Mouse (Mus musculus): Measurements from ENCODE around the gene Dach1.

DNA sequence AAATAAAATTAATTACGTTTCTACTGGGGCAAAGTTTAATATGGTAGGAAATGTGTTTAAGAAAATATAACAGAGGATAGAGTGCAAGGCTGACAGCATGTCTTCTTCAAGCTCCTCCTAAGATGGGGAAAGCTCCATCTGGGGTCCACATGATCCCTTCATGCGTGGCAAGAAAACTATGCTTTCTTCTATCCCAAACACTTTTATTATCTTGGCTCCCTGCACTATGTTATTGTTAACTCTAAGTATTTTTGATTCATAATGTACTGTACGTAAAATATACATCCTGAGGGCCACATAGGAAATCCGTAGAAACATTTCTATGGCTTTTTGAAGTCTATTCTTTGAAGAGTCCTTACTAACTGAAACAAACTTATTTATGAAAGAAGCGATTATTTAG, 330.3 kb downstream of the Dach1 start:
- TF ChIP-seq POLR2A (IDR thresholded peaks at IDR 0.05; ENCODE audit: borderline replicate concordance, extremely low read depth, low read depth, low read length) (no peak), CTCF (IDR thresholded peaks at IDR 0.05; ENCODE audit: insufficient read depth, low read length) (no peak)

Measured in lung, adult 2 months (tissue).